Mouse (Mus musculus) right cerebral cortex, postnatal 10 days (tissue): ENCODE measurements around the gene Rmnd5b.
"Not testable (repeated sequence)": the region's sequence is repeated elsewhere in the genome, so short reads cannot be mapped to it uniquely, and the experiment has no call there.

Experiments used
- DNase-seq, 2 experiments: peaks; one replicate each; pipeline ENCODE4 v3.0.0; 2021; ENCODE audit warnings: low spot score in 2 of 2

The Rmnd5b gene

GRCm38 (mm10) chr11:51621776-51622175 is 13.9 kb downstream of the Rmnd5b start:
- DNase-seq = no peak

- DNase-seq = no peak
These were observed 15.6 kb downstream of the Rmnd5b start for GRCm38 (mm10) chr11:51620084-51620483.

- DNase-seq = peak; percentile 94 to 97
These were observed 16.2 kb downstream of the Rmnd5b start, which contains the start of gene Nhp2 for GRCm38 (mm10) chr11:51619409-51620060. TSS of gene Nhp2 (plus strand) at chr11:51619735.

- DNase-seq = no peak
These were observed 16.7 kb downstream of the Rmnd5b start for GRCm38 (mm10) chr11:51618894-51619408.

GRCm38 (mm10) chr11:51617693-51618092 is 18.0 kb downstream of the Rmnd5b start:
- peak; percentile 71 to 79 for DNase-seq

GRCm38 (mm10) chr11:51616113-51616512 is 19.6 kb downstream of the Rmnd5b start:
- DNase-seq = not testable (repeated sequence)

GRCm38 (mm10) chr11:51615601-51616000 is 20.1 kb downstream of the Rmnd5b start:
- DNase-seq = peak; percentile 58 to 60

- no peak for DNase-seq
These were observed 20.6 kb downstream of the Rmnd5b start for GRCm38 (mm10) chr11:51615129-51615528.

GRCm38 (mm10) chr11:51614256-51614655 is 21.4 kb downstream of the Rmnd5b start:
- DNase-seq = no peak

- DNase-seq = not testable (repeated sequence)
These were observed 25.8 kb downstream of the Rmnd5b start for GRCm38 (mm10) chr11:51609940-51610339.

- DNase-seq = no peak
These were observed 26.3 kb downstream of the Rmnd5b start for GRCm38 (mm10) chr11:51609266-51609909.

- no peak for DNase-seq
These were observed 28.5 kb downstream of the Rmnd5b start for GRCm38 (mm10) chr11:51607096-51607738.

- DNase-seq = peak; percentile 99
These were observed 29.1 kb downstream of the Rmnd5b start, which contains the start of gene Hnrnpab for GRCm38 (mm10) chr11:51606447-51607095. TSS of gene Hnrnpab (minus strand) at chr11:51606847.

GRCm38 (mm10) chr11:51605602-51606446 is 29.9 kb downstream of the Rmnd5b start:
- peak; percentile 88 for DNase-seq

GRCm38 (mm10) chr11:51602253-51602652 is 33.4 kb downstream of the Rmnd5b start:
- DNase-seq = no peak

GRCm38 (mm10) chr11:51597553-51597952 is 38.1 kb downstream of the Rmnd5b start:
- DNase-seq = no peak

GRCm38 (mm10) chr11:51595459-51596083 is 40.1 kb downstream of the Rmnd5b start:
- no peak for DNase-seq

- no peak for DNase-seq
These were observed 40.9 kb downstream of the Rmnd5b start for GRCm38 (mm10) chr11:51594715-51595350.

GRCm38 (mm10) chr11:51593849-51594248 is 41.8 kb downstream of the Rmnd5b start:
- DNase-seq = no peak

GRCm38 (mm10) chr11:51593368-51593767 is 42.3 kb downstream of the Rmnd5b start:
- DNase-seq = no peak
